Mouse (Mus musculus): ENCODE results near the gene Abi1. TPM values are rescaled to one million over a fixed set of nuclear protein-coding genes. Genes with fewer than 3 reads are reported as not detected.

Abi1 gene
- total and polyA plus RNA-seq, 3 experiments: 31.9 to 69.8 TPM; not detected in 1

DNA sequence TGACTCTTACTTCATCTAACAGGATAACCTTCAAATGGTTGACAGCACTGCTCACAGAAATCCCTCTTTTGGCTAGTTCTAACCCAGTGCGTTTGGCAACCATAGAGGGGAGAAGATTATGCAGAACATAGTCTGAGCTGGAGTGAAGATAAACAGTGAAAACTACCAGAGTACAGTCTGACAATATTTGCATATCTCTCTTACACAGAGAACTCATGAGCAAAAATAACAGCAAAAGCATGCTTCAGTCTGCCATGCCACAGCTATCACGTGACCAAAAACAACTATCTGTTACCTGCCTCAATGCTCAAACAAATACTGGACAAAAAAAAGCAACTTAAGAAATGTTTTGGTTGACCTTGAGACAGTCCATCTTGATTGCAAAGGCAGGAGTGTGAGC is 41.2 kb downstream of the Abi1 start:
- H3K36me3 ChIP-seq (ENCODE audit: control insufficient read depth in 1 of 2, insufficient read depth in 2 of 2, low read length in 2 of 2): peaks cover under 1 to 27% of the 10 kb centered on the region in 2 experiments; a peak in 3 of 4 replicates
- no peaks in the 10 kb centered on the region for H3K9me3 ChIP-seq (replicated peaks; ENCODE audit: insufficient read depth, low read length)
- H3K4me3 ChIP-seq (ENCODE audit: control insufficient read depth in 1 of 2, insufficient read depth in 1 of 2, low read depth in 2 of 2, low read length in 2 of 2): no peak overlapping the region
- peak; percentile 79 for DNase-seq (ENCODE audit: low read depth, low spot score)
- H3K9ac ChIP-seq (ENCODE audit: control insufficient read depth, low read depth, low read length, poor library complexity, severe bottlenecking): peak overlapping the region; percentile 43; the same call in 1 of the 2 replicates
- TF ChIP-seq SIN3A (IDR thresholded peaks at IDR 0.05; ENCODE audit: low read length): peak; percentile 95
- peak; percentile 79 for TF ChIP-seq GATA1 (IDR thresholded peaks at IDR 0.05; ENCODE audit: low read depth, low read length)
- TF ChIP-seq POLR2A (IDR thresholded peaks at IDR 0.05; ENCODE audit: control insufficient read depth in 1 of 2, insufficient read depth in 1 of 2, low read depth in 1 of 2, low read length in 2 of 2, poor library complexity in 1 of 2): no peak
- TF ChIP-seq TBP (IDR thresholded peaks at IDR 0.05; ENCODE audit: low read depth, low read length): no peak
- no peak for TF ChIP-seq ZMIZ1 (IDR thresholded peaks at IDR 0.05; ENCODE audit: low read depth, low read length)
- TF ChIP-seq MEF2A (IDR thresholded peaks at IDR 0.05; ENCODE audit: extremely low read depth, insufficient replicate concordance, low read depth, low read length, poor library complexity, severe bottlenecking): no peak
- TF ChIP-seq USF1 (IDR thresholded peaks at IDR 0.05; ENCODE audit: low read depth, low read length): peak; percentile 97
- no peak for TF ChIP-seq HCFC1 (IDR thresholded peaks at IDR 0.05; ENCODE audit: low read depth, low read length)
- TF ChIP-seq JUND (IDR thresholded peaks at IDR 0.05; ENCODE audit: low read depth, low read length): no peak
- peak; percentile 94 for TF ChIP-seq BHLHE40 (IDR thresholded peaks at IDR 0.05; ENCODE audit: borderline replicate concordance, low read depth, low read length)
- peak; percentile 44 to 68; a peak in 3 of 4 replicates for TF ChIP-seq EP300 (IDR thresholded peaks at IDR 0.05; ENCODE audit: low read depth in 1 of 2, low read length in 2 of 2)
- TF ChIP-seq MYC (IDR thresholded peaks at IDR 0.05; ENCODE audit: low read depth, low read length): peak; percentile 92
- no peak for TF ChIP-seq MAFK (IDR thresholded peaks at IDR 0.05; ENCODE audit: borderline replicate concordance, low read depth, low read length)
- TF ChIP-seq GABPA (IDR thresholded peaks at IDR 0.05; ENCODE audit: low read depth, low read length): no peak
- TF ChIP-seq MAX (IDR thresholded peaks at IDR 0.05; ENCODE audit: low read length): peak; percentile 96
- peak; percentile 88 for TF ChIP-seq ETS1 (IDR thresholded peaks at IDR 0.05; ENCODE audit: low read depth, low read length)
- TF ChIP-seq TAL1 (IDR thresholded peaks at IDR 0.05; ENCODE audit: low read length): peak; percentile 50
- TF ChIP-seq ELF1 (IDR thresholded peaks at IDR 0.05; ENCODE audit: low read depth, low read length): no peak
- peak; percentile 65 to 84; a peak in 3 of 4 replicates for TF ChIP-seq USF2 (IDR thresholded peaks at IDR 0.05; ENCODE audit: borderline replicate concordance in 1 of 2, insufficient read depth in 1 of 2, low read depth in 1 of 2, low read length in 2 of 2)
- peak; percentile 78 for TF ChIP-seq TCF12 (IDR thresholded peaks at IDR 0.05; ENCODE audit: low read depth, low read length)
- peak; percentile 96 for TF ChIP-seq MXI1 (IDR thresholded peaks at IDR 0.05; ENCODE audit: low read depth, low read length)
- H3K4me1 ChIP-seq (ENCODE audit: control insufficient read depth in 1 of 2, insufficient read depth in 2 of 2, low read length in 2 of 2): peaks cover 20 to 32% of the 10 kb centered on the region in 2 experiments
- no peaks in the 10 kb centered on the region for H3K27me3 ChIP-seq (ENCODE audit: control insufficient read depth in 1 of 2, insufficient read depth in 2 of 2, low read length in 2 of 2)
- H3K79me2 ChIP-seq (ENCODE audit: control insufficient read depth, insufficient read depth, low read length, poor library complexity): peaks cover 8% of the 10 kb centered on the region
- peak overlapping the region; percentile 89 for H3K27ac ChIP-seq (ENCODE audit: control insufficient read depth, low read depth, low read length)
